Comparison of ENCODE assay signal across 24 mouse cellular contexts in genomic region chr19:32495034-32495433, GRCm38 (mm10). TPM values are rescaled to one million over a fixed set of nuclear protein-coding genes. Genes with fewer than 3 reads are reported as not detected.
DNase-seq lines count a peak whose midpoint lies in the region; ATAC-seq and TF ChIP-seq lines count a peak whose summit lies in the region.
"Had no signal": no experiment of that assay in that cellular context is flagged by ENCODE, and none has a peak within 500 bp of the region (broad histone marks: within the 10 kb centered on the region; RNA-seq: fewer than 3 reads in every experiment).

No protein-coding gene starts in this region.

- WGBS in liver, embryonic 12.5 days (ENCODE audit: insufficient replicate concordance): 83% methylated on average over 11 of the region's 11 CpGs

- no peak for TF ChIP-seq CTCF in layer of hippocampus, adult 2 months (conservative IDR thresholded peaks at IDR 0.05)

- no peak overlapping the region for H3K4me2 ChIP-seq in liver, embryonic 12.5 days
- H3K4me2 ChIP-seq: embryonic facial prominence, embryonic 12.5 days; forebrain, embryonic 13.5 days; forebrain, embryonic 15.5 days had no signal

- intact Hi-C loops in heart, postnatal 10 days (cut with DNase I): no loop called here

- H3K9me3 ChIP-seq in liver, embryonic 12.5 days (replicated peaks): no peaks in the 10 kb centered on the region
- H3K9me3 ChIP-seq: embryonic facial prominence, embryonic 10.5 days; embryonic facial prominence, embryonic 12.5 days; forebrain, embryonic 13.5 days; forebrain, embryonic 15.5 days; G1E had no signal

- H3K4me1 ChIP-seq in liver, embryonic 12.5 days: peaks cover 40% of the 10 kb centered on the region
- H3K4me1 ChIP-seq: embryonic facial prominence, embryonic 10.5 days; embryonic facial prominence, embryonic 12.5 days; forebrain, embryonic 13.5 days; forebrain, embryonic 15.5 days had no signal

- peaks cover 94% of the 10 kb centered on the region for H3K36me3 ChIP-seq in liver, embryonic 12.5 days

- peak; percentile 70 for DNase-seq in heart, adult 11 months
- DNase-seq in heart, postnatal 10 days: no peak
- no peak for DNase-seq in layer of hippocampus, adult 2 months (ENCODE audit: low spot score in 2 of 2)
- no peak for DNase-seq in layer of hippocampus, adult 18-20 months (ENCODE audit: low spot score in 2 of 2)
- DNase-seq: adrenal gland, adult 8-10 months; adrenal gland, postnatal 14 days; adrenal gland, postnatal 36 days; B cell, adult 2 months; cerebellum, adult 11-12 months; cerebellum, adult 2 months; cerebellum, adult 9-10 months; cerebellum, postnatal 10 days; cerebellum, postnatal 25 days had no signal

- no peaks in the 10 kb centered on the region for H3K27me3 ChIP-seq in liver, embryonic 12.5 days (replicated peaks)
- H3K27me3 ChIP-seq: CH12.LX; embryonic facial prominence, embryonic 12.5 days; forebrain, embryonic 13.5 days; forebrain, embryonic 15.5 days; Patski had no signal

- no peak overlapping the region for H3K4me3 ChIP-seq in layer of hippocampus, adult 2 months
- H3K4me3 ChIP-seq in liver, embryonic 12.5 days: no peak overlapping the region
- H3K4me3 ChIP-seq: embryonic facial prominence, embryonic 10.5 days; embryonic facial prominence, embryonic 12.5 days; forebrain, embryonic 13.5 days; forebrain, embryonic 15.5 days had no signal

- H3K9ac ChIP-seq in liver, embryonic 12.5 days: no peak overlapping the region
- H3K9ac ChIP-seq: embryonic facial prominence, embryonic 12.5 days; forebrain, embryonic 13.5 days; forebrain, embryonic 15.5 days had no signal

- peak; percentile 58 for ATAC-seq in granulocyte monocyte progenitor cell, adult 5-6 weeks (replicated peaks; ENCODE audit: poor library complexity, severe bottlenecking)
- no peak for ATAC-seq in liver, embryonic 12.5 days
- ATAC-seq: activated CD4-positive, CD25-positive, alpha-beta regulatory T cell, adult 4 months; CD4-positive, CD25-positive, alpha-beta regulatory T cell, adult 4 months; forebrain, embryonic 13.5 days; forebrain, embryonic 15.5 days; Patski had no signal

- H3K27ac ChIP-seq in layer of hippocampus, adult 2 months: 0 out of 2 replicates have a peak overlapping the region, but pooled peaks have one; percentile 67
- no peak overlapping the region for H3K27ac ChIP-seq in liver, embryonic 12.5 days
- H3K27ac ChIP-seq: embryonic facial prominence, embryonic 10.5 days; embryonic facial prominence, embryonic 12.5 days; forebrain, embryonic 13.5 days; forebrain, embryonic 15.5 days had no signal

RNA-seq across cellular contexts. Expression of gene Minpp1, which starts 9.5 kb away (rescaled TPM):
- 10 to 100 TPM; 21.8 to 24.6 TPM for total RNA-seq in heart, postnatal 10 days (2021)
- 10 to 100 TPM; 58.2 to 64.3 TPM for total RNA-seq in layer of hippocampus, adult 2 months (2021)
- 10 to 100 TPM; 61.4 to 61.5 TPM for total RNA-seq in layer of hippocampus, adult 18-20 months (2021)
- 36.3 and 45.2 TPM in 2 replicates for total RNA-seq in granulocyte monocyte progenitor cell, adult 5-6 weeks (2014; fragmentation: Nextera tagmentation)
- total RNA-seq in granulocyte monocyte progenitor cell, adult 5-6 weeks (2017): 37.9 and 49.9 TPM in 2 replicates
- polyA plus RNA-seq in liver, embryonic 12.5 days (2016; fragmentation: Nextera tagmentation; extraction: Ambion mirVana): 118 and 120 TPM in 2 replicates

RNA-seq across cellular contexts. Expression of gene Rpl9-ps6, which starts 28.7 kb away (rescaled TPM):
- 10 to 100 TPM; 37.2 to 45.4 TPM for total RNA-seq in heart, postnatal 10 days (2021)
- total RNA-seq in layer of hippocampus, adult 2 months (2021): 10 to 100 TPM; 30.6 to 35.4 TPM
- total RNA-seq in layer of hippocampus, adult 18-20 months (2021): 10 to 100 TPM; 28.1 to 36.9 TPM
- total RNA-seq in granulocyte monocyte progenitor cell, adult 5-6 weeks (2014; fragmentation: Nextera tagmentation): 146 and 204 TPM in 2 replicates
- 105 and 159 TPM in 2 replicates for total RNA-seq in granulocyte monocyte progenitor cell, adult 5-6 weeks (2017)
- polyA plus RNA-seq in liver, embryonic 12.5 days (2016; fragmentation: Nextera tagmentation; extraction: Ambion mirVana): 72.7 and 75.0 TPM in 2 replicates
